Mouse (Mus musculus) liver, embryonic 13.5 days (tissue): ENCODE data around the gene Gm7356. TPM values are rescaled to one million over a fixed set of nuclear protein-coding genes. Genes with fewer than 3 reads are reported as not detected.
"Not testable (repeated sequence)": the region's sequence is repeated elsewhere in the genome, so short reads cannot be mapped to it uniquely, and the experiment has no call there.

Experiments used
- ATAC-seq: fragments of 200-750 bp; cut with Nextera tagmentation; 2 replicates; pipeline ENCODE4 v1.8.0; 2017; ENCODE audit warnings: low read depth, mild to moderate bottlenecking, moderate number of reproducible peaks, moderate library complexity
- DNase-seq: peaks from one replicate; pipeline ENCODE4 v3.0.0; 2022
- H3K27ac ChIP-seq: fragments of 300-500 bp; sonication (generic); 2 replicates; pipeline ENCODE4 v1.5.1; 2015; ENCODE audit warnings: moderate library complexity, mild to moderate bottlenecking, inconsistent platforms
- H3K27me3 ChIP-seq: fragments of 300-500 bp; sonication (generic); 2 replicates; pipeline ENCODE4 v1.6.1; 2015; ENCODE audit warnings: mild to moderate bottlenecking, inconsistent platforms
- H3K36me3 ChIP-seq: fragments of 300-500 bp; sonication (generic); 2 replicates; pipeline ENCODE4 v1.6.1; 2015; ENCODE audit warnings: mild to moderate bottlenecking, inconsistent platforms
- H3K4me1 ChIP-seq: fragments of 300-500 bp; sonication (generic); replicated peaks from 2 replicates; pipeline ENCODE4 v1.6.1; 2015; ENCODE audit warnings: inconsistent platforms
- H3K4me2 ChIP-seq: fragments of 300-500 bp; sonication (generic); 2 replicates; pipeline ENCODE4 v1.6.1; 2015; ENCODE audit warnings: inconsistent platforms, mild to moderate bottlenecking, moderate library complexity
- H3K4me3 ChIP-seq: fragments of 300-500 bp; sonication (generic); replicated peaks from 2 replicates; pipeline ENCODE4 v1.5.1; 2015; ENCODE audit warnings: mild to moderate bottlenecking, inconsistent platforms
- H3K9ac ChIP-seq: fragments of 300-500 bp; sonication (generic); 2 replicates; pipeline ENCODE4 v1.6.1; 2015; ENCODE audit warnings: mild to moderate bottlenecking, inconsistent platforms
- H3K9me3 ChIP-seq: fragments of 300-500 bp; sonication (generic); replicated peaks from 2 replicates; pipeline ENCODE4 v1.6.1; 2016; ENCODE audit warnings: inconsistent platforms
- WGBS: fragments of 180-500 bp; shearing (Covaris S2); methylation state at CpG from one replicate; pipeline ENCODE4 v1.1.7; 2015; ENCODE audit not compliant: insufficient replicate concordance; 5-methylcytosine and 5-hydroxymethylcytosine counted together
- polyA plus RNA-seq: library from polyadenylated mRNA; unstranded; fragments of >200 nt; fragmentation: Nextera tagmentation; extraction: Ambion mirVana; gene quantifications from 2 replicates; pipeline ENCODE4 v1.2.1, GENCODE M21; 2015

Gene Gm7356
- polyA plus RNA-seq, result not detected in 2 replicates

- WGBS, result 59% methylated on average over 4 of the region's 4 CpGs
Observed at GRCm38 (mm10) chr17:14003604-14004003, at the start of gene Gm7356. TSS of gene Gm7356 (minus strand) at chr17:14003704.

GRCm38 (mm10) chr17:14041880-14042279 lies 38.4 kb upstream of the Gm7356 start:
- WGBS, result 72% methylated on average over 1 of the region's 2 CpGs
- H3K4me2 ChIP-seq, H3K9me3 ChIP-seq, H3K27me3 ChIP-seq, DNase-seq, H3K4me3 ChIP-seq, H3K4me1 ChIP-seq, ATAC-seq, H3K27ac ChIP-seq, H3K9ac ChIP-seq, H3K36me3 ChIP-seq: not testable (repeated sequence)

More at GRCm38 (mm10) chr17:14003604-14004003, at the start of gene Gm7356:
- not testable (repeated sequence) for H3K9ac ChIP-seq, ATAC-seq, H3K4me3 ChIP-seq, H3K9me3 ChIP-seq, H3K4me2 ChIP-seq, H3K27me3 ChIP-seq, H3K4me1 ChIP-seq, H3K27ac ChIP-seq, H3K36me3 ChIP-seq, DNase-seq

- not testable (repeated sequence) for DNase-seq, H3K4me3 ChIP-seq, H3K27me3 ChIP-seq, H3K27ac ChIP-seq, H3K9ac ChIP-seq, H3K4me2 ChIP-seq, H3K9me3 ChIP-seq, H3K36me3 ChIP-seq, H3K4me1 ChIP-seq, ATAC-seq
- 25% methylated on average over 1 of the region's 2 CpGs for WGBS
Observed at GRCm38 (mm10) chr17:14037012-14037411, 33.5 kb upstream of the Gm7356 start.

- not testable (repeated sequence) for DNase-seq, ATAC-seq
- 70% methylated on average over 4 of the region's 4 CpGs for WGBS
Observed at GRCm38 (mm10) chr17:14036113-14036512, 32.6 kb upstream of the Gm7356 start.

GRCm38 (mm10) chr17:13993425-13993824 lies 10.1 kb downstream of the Gm7356 start:
- 38% methylated on average over 2 of the region's 2 CpGs for WGBS
- H3K36me3 ChIP-seq, H3K27ac ChIP-seq, H3K9me3 ChIP-seq, H3K4me3 ChIP-seq, H3K9ac ChIP-seq, H3K4me2 ChIP-seq, H3K4me1 ChIP-seq, DNase-seq, H3K27me3 ChIP-seq, ATAC-seq: not testable (repeated sequence)

More at GRCm38 (mm10) chr17:14036113-14036512, 32.6 kb upstream of the Gm7356 start:
- H3K36me3 ChIP-seq, H3K4me3 ChIP-seq, H3K4me2 ChIP-seq, H3K27me3 ChIP-seq, H3K4me1 ChIP-seq, H3K9me3 ChIP-seq, H3K27ac ChIP-seq, H3K9ac ChIP-seq: not testable (repeated sequence)

- no peaks in the 10 kb centered on the region for H3K4me1 ChIP-seq
- DNase-seq, result no peak
- no peaks in the 10 kb centered on the region for H3K27me3 ChIP-seq
- H3K9ac ChIP-seq, result no peak overlapping the region
- no peaks in the 10 kb centered on the region for H3K9me3 ChIP-seq
- H3K4me2 ChIP-seq, result no peak overlapping the region
- no peak overlapping the region for H3K4me3 ChIP-seq
- no peak for ATAC-seq
- no peaks in the 10 kb centered on the region for H3K36me3 ChIP-seq
- H3K27ac ChIP-seq, result no peak overlapping the region
- 58% methylated on average over 1 of the region's 1 CpGs for WGBS
Observed at GRCm38 (mm10) chr17:13987690-13988089, 15.8 kb downstream of the Gm7356 start.

GRCm38 (mm10) chr17:13970796-13971195 lies 32.7 kb downstream of the Gm7356 start:
- not testable (repeated sequence) for H3K4me1 ChIP-seq, H3K9ac ChIP-seq, H3K36me3 ChIP-seq, H3K4me2 ChIP-seq, H3K9me3 ChIP-seq, ATAC-seq, H3K4me3 ChIP-seq, H3K27me3 ChIP-seq, DNase-seq, H3K27ac ChIP-seq
- WGBS, result 70% methylated on average over 5 of the region's 5 CpGs

- not testable (repeated sequence) for H3K36me3 ChIP-seq, H3K9me3 ChIP-seq, H3K4me2 ChIP-seq, H3K4me3 ChIP-seq, H3K27me3 ChIP-seq, H3K27ac ChIP-seq, H3K9ac ChIP-seq, DNase-seq, H3K4me1 ChIP-seq, ATAC-seq
- WGBS, result 29% methylated on average over 1 of the region's 2 CpGs
Observed at GRCm38 (mm10) chr17:13969917-13970316, 33.6 kb downstream of the Gm7356 start.

GRCm38 (mm10) chr17:13965048-13965447 lies 38.5 kb downstream of the Gm7356 start:
- DNase-seq, H3K27me3 ChIP-seq, H3K9ac ChIP-seq, H3K4me1 ChIP-seq, H3K27ac ChIP-seq, ATAC-seq, H3K4me3 ChIP-seq, H3K4me2 ChIP-seq, H3K36me3 ChIP-seq, H3K9me3 ChIP-seq: not testable (repeated sequence)
- WGBS, result 45% methylated on average over 1 of the region's 2 CpGs

- H3K27me3 ChIP-seq, H3K27ac ChIP-seq, H3K4me1 ChIP-seq, H3K4me3 ChIP-seq, H3K4me2 ChIP-seq, H3K36me3 ChIP-seq, DNase-seq, H3K9me3 ChIP-seq, H3K9ac ChIP-seq, ATAC-seq: not testable (repeated sequence)
- WGBS, result 59% methylated on average over 3 of the region's 3 CpGs
Observed at GRCm38 (mm10) chr17:13962245-13962644, 41.3 kb downstream of the Gm7356 start.

GRCm38 (mm10) chr17:13958129-13958528 lies 45.4 kb downstream of the Gm7356 start:
- H3K27ac ChIP-seq, H3K9ac ChIP-seq, H3K9me3 ChIP-seq, H3K4me1 ChIP-seq, H3K4me2 ChIP-seq, ATAC-seq, H3K4me3 ChIP-seq, H3K36me3 ChIP-seq, H3K27me3 ChIP-seq, DNase-seq: not testable (repeated sequence)
- WGBS, result 29% methylated on average over 1 of the region's 2 CpGs

- 40% methylated on average over 1 of the region's 1 CpGs for WGBS
- not testable (repeated sequence) for ATAC-seq, H3K9me3 ChIP-seq
Observed at GRCm38 (mm10) chr17:13951570-13951969, 51.9 kb downstream of the Gm7356 start.

More at GRCm38 (mm10) chr17:13951570-13951969, 51.9 kb downstream of the Gm7356 start:
- not testable (repeated sequence) for H3K4me2 ChIP-seq, H3K9ac ChIP-seq, DNase-seq, H3K27me3 ChIP-seq, H3K36me3 ChIP-seq, H3K4me1 ChIP-seq, H3K27ac ChIP-seq, H3K4me3 ChIP-seq
